Mouse (Mus musculus) large intestine, adult 2 months (tissue): ENCODE data around the gene Mup3. TPM values are rescaled to one million over a fixed set of nuclear protein-coding genes. Genes with fewer than 3 reads are reported as not detected.
"Not testable (repeated sequence)": the region's sequence is repeated elsewhere in the genome, so short reads cannot be mapped to it uniquely, and the experiment has no call there.

Experiments used
- DNase-seq: peaks from one replicate; pipeline ENCODE4 v3.0.0-alpha.2; 2012; ENCODE audit warnings: low read depth, low spot score
- WGBS: fragments of 180-500 bp; shearing (Covaris S2); methylation state at CpG from one replicate; pipeline ENCODE4 v1.1.7; 2018; 5-methylcytosine and 5-hydroxymethylcytosine counted together
- polyA plus RNA-seq: library from polyadenylated mRNA; depleted of rRNA; stranded (reverse); fragments of >200 nt; gene quantifications from 2 replicates; pipeline ENCODE4 v1.2.3, GENCODE M21; 2012; rRNA removed

Gene Mup3
- 0.09 TPM in 1 of 2 replicates, not detected in the other for polyA plus RNA-seq

GRCm38 (mm10) chr4:62087241-62087640 is at the start of gene Mup3:
Mup3 (minus strand) TSS chr4:62087342.
- DNase-seq, result no peak
- WGBS, result 72% methylated on average over 2 of the region's 2 CpGs

GRCm38 (mm10) chr4:62133706-62134105 is 46.6 kb upstream of the Mup3 start:
- 58% methylated on average over 7 of the region's 7 CpGs for WGBS
- DNase-seq, result peak; percentile 19

- 75% methylated on average over 2 of the region's 2 CpGs for WGBS
- DNase-seq, result not testable (repeated sequence)
Measured at GRCm38 (mm10) chr4:62103366-62103765, 16.2 kb upstream of the Mup3 start.

- no peak for DNase-seq
- WGBS, result 73% methylated on average over 2 of the region's 2 CpGs
Measured at GRCm38 (mm10) chr4:62087953-62088352, 811 bp upstream of the Mup3 start.

GRCm38 (mm10) chr4:62082755-62083154 is 4.4 kb downstream of the Mup3 start:
- no peak for DNase-seq

- no peak for DNase-seq
- WGBS, result 69% methylated on average over 3 of the region's 3 CpGs
Measured at GRCm38 (mm10) chr4:62075126-62075525, 12.0 kb downstream of the Mup3 start.

GRCm38 (mm10) chr4:62054780-62055179 is 32.4 kb downstream of the Mup3 start:
- DNase-seq, result not testable (repeated sequence)
- WGBS, result 67% methylated on average over 2 of the region's 2 CpGs

- DNase-seq, result not testable (repeated sequence)
- WGBS, result 81% methylated on average over 1 of the region's 3 CpGs
Measured at GRCm38 (mm10) chr4:62054058-62054457, 33.1 kb downstream of the Mup3 start, which contains the start of gene Mup20. Mup20 (minus strand) TSS chr4:62054158.

Other genes with a start within 250 kb of the Mup3 start
- not detected in 2 replicates for gene Mup20, start 33.2 kb downstream of the Mup3 start, polyA plus RNA-seq
- gene Mup21, start 63.5 kb upstream of the Mup3 start, polyA plus RNA-seq, result not detected in 2 replicates
- 0.30 and 0.42 TPM in 2 replicates for gene Zfp37, start 143.7 kb upstream of the Mup3 start, polyA plus RNA-seq
- gene Slc31a2, start 175.2 kb upstream of the Mup3 start, polyA plus RNA-seq, result 10.7 and 12.7 TPM in 2 replicates